ENCODE assay signal across 8 mouse cellular contexts in the genomic region with DNA sequence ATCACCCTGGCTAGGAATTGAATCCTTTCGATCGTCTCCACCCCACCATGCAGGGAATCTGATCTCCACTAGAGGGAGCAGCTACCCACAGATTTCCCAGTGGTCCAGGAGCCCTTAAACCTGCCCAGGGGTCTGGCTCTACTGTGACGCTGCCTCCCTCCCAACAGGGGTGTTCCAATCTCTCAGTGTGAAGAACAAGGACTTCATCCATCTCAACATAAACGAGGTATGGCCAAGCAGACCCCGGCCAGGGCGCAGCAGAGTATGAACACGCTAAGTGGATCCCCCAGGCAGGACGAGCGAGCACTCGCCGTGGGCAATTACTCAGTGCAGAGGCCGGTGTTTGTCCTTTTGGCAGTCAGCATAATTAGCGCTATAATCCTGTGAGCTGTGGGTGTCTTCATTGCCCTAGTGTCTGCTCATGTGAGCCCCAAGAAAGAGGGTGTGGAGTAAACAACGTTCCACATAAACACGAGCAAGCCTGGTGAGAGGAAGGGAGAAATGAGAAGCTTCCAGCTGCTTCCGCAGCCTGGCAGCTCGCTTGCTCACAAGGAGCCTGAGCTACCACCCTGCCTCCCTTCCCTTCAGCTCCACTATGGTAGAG. TPM values are rescaled to one million over a fixed set of nuclear protein-coding genes. Genes with fewer than 3 reads are reported as not detected.
DNase-seq lines count a peak whose midpoint lies in the region; ATAC-seq and TF ChIP-seq lines count a peak whose summit lies in the region.

No protein-coding gene starts in this region.

- H3K27ac ChIP-seq in heart, embryonic 13.5 days (replicated peaks) = no peak overlapping the region
- no peak overlapping the region for H3K27ac ChIP-seq in kidney, postnatal 0 days
- no peak overlapping the region for H3K27ac ChIP-seq in liver, adult 2 months (replicated peaks; ENCODE audit: insufficient read depth, low read depth, low read length)

- TF ChIP-seq POLR2A in brain, embryonic 14.5 days (IDR thresholded peaks at IDR 0.05; ENCODE audit: borderline replicate concordance, extremely low read depth, insufficient read depth, insufficient read length, poor library complexity, severe bottlenecking) = 0 out of 2 replicates have a peak, but pooled peaks have one; percentile 3
- TF ChIP-seq POLR2A in liver, adult 2 months (IDR thresholded peaks at IDR 0.05; ENCODE audit: extremely low read depth, insufficient read depth, low read length) = no peak

- DNase-seq in CD4-positive helper T cell, adult 2 months (ENCODE audit: low read depth, low spot score) = peak; percentile 48
- DNase-seq in brain, embryonic 14.5 days (ENCODE audit: low read depth) = peak; percentile 87
- DNase-seq in kidney, postnatal 0 days (ENCODE audit: low spot score) = peak; percentile 91
- DNase-seq in liver, adult 2 months (ENCODE audit: extremely low read depth, low read depth, low spot score) = peak; percentile 31
- DNase-seq in spleen, postnatal 4 days (ENCODE audit: low spot score in 2 of 2) = peak; percentile 61 to 80

- no peaks in the 10 kb centered on the region for H3K9me3 ChIP-seq in erythroblast, embryonic 14.5 days (ENCODE audit: control insufficient read depth, low read length)
- H3K9me3 ChIP-seq in heart, embryonic 13.5 days = no peaks in the 10 kb centered on the region
- H3K9me3 ChIP-seq in kidney, postnatal 0 days (replicated peaks; ENCODE audit: low read length) = no peaks in the 10 kb centered on the region

- no peaks in the 10 kb centered on the region for H3K36me3 ChIP-seq in erythroblast, embryonic 14.5 days (ENCODE audit: control insufficient read depth)
- no peaks in the 10 kb centered on the region for H3K36me3 ChIP-seq in heart, embryonic 13.5 days
- no peaks in the 10 kb centered on the region for H3K36me3 ChIP-seq in kidney, postnatal 0 days (ENCODE audit: insufficient read depth, low read length)
- no peaks in the 10 kb centered on the region for H3K36me3 ChIP-seq in liver, adult 2 months (ENCODE audit: control insufficient read depth, insufficient read depth, low read length)

- no peaks in the 10 kb centered on the region for H3K79me2 ChIP-seq in liver, adult 2 months (ENCODE audit: control insufficient read depth, insufficient read depth, low read length)

- peak overlapping the region; percentile 9 for H3K4me3 ChIP-seq in erythroblast, embryonic 14.5 days (replicated peaks)
- peak overlapping the region; percentile 47 for H3K4me3 ChIP-seq in heart, embryonic 13.5 days
- peak overlapping the region; percentile 21 for H3K4me3 ChIP-seq in kidney, postnatal 0 days (replicated peaks; ENCODE audit: low read depth, low read length)
- H3K4me3 ChIP-seq in liver, adult 2 months (ENCODE audit: insufficient read depth, low read depth, low read length) = no peak overlapping the region

- H3K27me3 ChIP-seq in erythroblast, embryonic 14.5 days (ENCODE audit: control insufficient read depth) = peaks cover 2% of the 10 kb centered on the region; the same call in 1 of the 2 replicates
- H3K27me3 ChIP-seq in heart, embryonic 13.5 days (replicated peaks) = peaks cover 14% of the 10 kb centered on the region
- H3K27me3 ChIP-seq in kidney, postnatal 0 days (ENCODE audit: insufficient read depth, low read length) = 0 out of 2 replicates have a peak, but pooled peaks cover 3% of the 10 kb centered on the region
- H3K27me3 ChIP-seq in liver, adult 2 months (ENCODE audit: control insufficient read depth, insufficient read depth, low read length) = no peaks in the 10 kb centered on the region

- H3K9ac ChIP-seq in heart, embryonic 13.5 days = peak overlapping the region; percentile 77
- H3K9ac ChIP-seq in kidney, postnatal 0 days (ENCODE audit: low read depth, low read length) = peak overlapping the region; percentile 41; the same call in 1 of the 2 replicates
- H3K9ac ChIP-seq in liver, adult 2 months (ENCODE audit: low read depth, low read length) = no peak overlapping the region

- WGBS in heart, embryonic 13.5 days = 17% methylated on average over 17 of the region's 17 CpGs
- WGBS in kidney, postnatal 0 days = 5% methylated on average over 17 of the region's 17 CpGs
- 16% methylated on average over 17 of the region's 17 CpGs for WGBS in liver, adult 2 months

- peak overlapping the region; percentile 72 for H3K4me2 ChIP-seq in heart, embryonic 13.5 days
- peak overlapping the region; percentile 63 for H3K4me2 ChIP-seq in kidney, postnatal 0 days (ENCODE audit: low read length)

- ATAC-seq in heart, embryonic 13.5 days (ENCODE audit: extremely low read depth, insufficient number of reproducible peaks, low FRiP score, low TSS enrichment) = no peak; the same call in 1 of the 2 replicates
- ATAC-seq in kidney, postnatal 0 days (replicated peaks; ENCODE audit: low FRiP score, low read depth) = peak; percentile 72; the same call in 1 of the 2 replicates
- ATAC-seq in monocyte, adult 5-6 weeks (replicated peaks; ENCODE audit: insufficient number of reproducible peaks, low FRiP score, low TSS enrichment, poor library complexity, severe bottlenecking) = peak; percentile 45

- TF ChIP-seq CTCF in brain, embryonic 14.5 days (IDR thresholded peaks at IDR 0.05; ENCODE audit: borderline replicate concordance, extremely low read depth, insufficient read depth, insufficient read length) = peak; percentile 94
- TF ChIP-seq CTCF in kidney, postnatal 0 days (IDR thresholded peaks at IDR 0.05; ENCODE audit: low read depth) = peak; percentile 95
- peak; percentile 82 for TF ChIP-seq CTCF in liver, adult 2 months (IDR thresholded peaks at IDR 0.05; ENCODE audit: low read depth, low read length)

- H3K4me1 ChIP-seq in erythroblast, embryonic 14.5 days (ENCODE audit: control insufficient read depth) = peaks cover 2% of the 10 kb centered on the region
- peaks cover 7% of the 10 kb centered on the region; the same call in 1 of the 2 replicates for H3K4me1 ChIP-seq in heart, embryonic 13.5 days
- H3K4me1 ChIP-seq in kidney, postnatal 0 days (replicated peaks; ENCODE audit: insufficient read depth, low read length) = no peaks in the 10 kb centered on the region; the same call in 1 of the 2 replicates
- no peaks in the 10 kb centered on the region for H3K4me1 ChIP-seq in liver, adult 2 months (ENCODE audit: control insufficient read depth, insufficient read depth, low read length)

RNA-seq across cellular contexts. Expression of a gene that starts 41.5 kb away (rescaled TPM):
- not detected in 2 replicates for polyA plus RNA-seq in brain, embryonic 14.5 days (2012; rRNA removed)
- not detected in 2 replicates for polyA plus RNA-seq in erythroblast, embryonic 14.5 days (2012)
- polyA plus RNA-seq in heart, embryonic 13.5 days (2015; fragmentation: Nextera tagmentation; extraction: Ambion mirVana) = 0.08 and 0.69 TPM in 2 replicates
- 0.20 and 0.24 TPM in 2 replicates for polyA plus RNA-seq in kidney, postnatal 0 days (2015; fragmentation: Nextera tagmentation; extraction: Ambion mirVana)
- not detected in 2 replicates for total RNA-seq in liver, adult 2 months (2014; rRNA removed)
- polyA plus RNA-seq in liver, adult 2 months (2012; rRNA removed) = not detected in 2 replicates
- total RNA-seq in monocyte, adult 5-6 weeks (2017) = not detected in 3 replicates

RNA-seq across cellular contexts. Expression of a gene that starts 45.8 kb away (rescaled TPM):
- 78.7 and 83.1 TPM in 2 replicates for polyA plus RNA-seq in brain, embryonic 14.5 days (2012; rRNA removed)
- 3.5 TPM in 2 replicates for polyA plus RNA-seq in erythroblast, embryonic 14.5 days (2012)
- 37.8 TPM in 2 replicates for polyA plus RNA-seq in heart, embryonic 13.5 days (2015; fragmentation: Nextera tagmentation; extraction: Ambion mirVana)
- 30.2 and 32.0 TPM in 2 replicates for polyA plus RNA-seq in kidney, postnatal 0 days (2015; fragmentation: Nextera tagmentation; extraction: Ambion mirVana)
- total RNA-seq in liver, adult 2 months (2014; rRNA removed) = 3.0 and 4.2 TPM in 2 replicates
- polyA plus RNA-seq in liver, adult 2 months (2012; rRNA removed) = 11.8 and 12.0 TPM in 2 replicates
- 1.1 to 3.5 TPM (median 3.2 TPM) in 3 replicates for total RNA-seq in monocyte, adult 5-6 weeks (2017)

RNA-seq across cellular contexts. Expression of a gene that starts 47.9 kb away (rescaled TPM):
- 0.10 and 0.30 TPM in 2 replicates for polyA plus RNA-seq in brain, embryonic 14.5 days (2012; rRNA removed)
- 0.05 and 0.10 TPM in 2 replicates for polyA plus RNA-seq in erythroblast, embryonic 14.5 days (2012)
- polyA plus RNA-seq in heart, embryonic 13.5 days (2015; fragmentation: Nextera tagmentation; extraction: Ambion mirVana) = 0.88 and 2.8 TPM in 2 replicates
- polyA plus RNA-seq in kidney, postnatal 0 days (2015; fragmentation: Nextera tagmentation; extraction: Ambion mirVana) = 15.8 and 22.8 TPM in 2 replicates
- total RNA-seq in liver, adult 2 months (2014; rRNA removed) = 419 and 551 TPM in 2 replicates
- polyA plus RNA-seq in liver, adult 2 months (2012; rRNA removed) = 1,418 and 1,707 TPM in 2 replicates
- not detected in 3 replicates for total RNA-seq in monocyte, adult 5-6 weeks (2017)

Comparison
In these comparisons a context has a peak if more than half of its experiments do, and no peak if none do; other contexts are left out.
1. DNase-seq: peak in every context shown above with its lines; median percentile 91 in kidney, postnatal 0 days; 87 in brain, embryonic 14.5 days; 70 in spleen, postnatal 4 days; 48 in CD4-positive helper T cell, adult 2 months; 31 in liver, adult 2 months.
2. RNA of a gene that starts 47.9 kb away (polyA plus RNA-seq): 1,418 to 1,707 TPM in liver, adult 2 months; 15.8 to 22.8 TPM in kidney, postnatal 0 days, 0.88 to 2.8 TPM in heart, embryonic 13.5 days, 0.10 to 0.30 TPM in brain, embryonic 14.5 days and 0.05 to 0.10 TPM in erythroblast, embryonic 14.5 days; every median in the first group is over 10 times any median in the second.
3. Peak in every context shown above with its lines, with median percentiles within 50 percentile points of each other: CTCF ChIP-seq.